Mouse (Mus musculus) erythroblast, embryonic 14.5 days (primary cell): ENCODE data around the gene Tex9.

ENCODE experiments used
- GATA1 ChIP-seq: IDR thresholded peaks from 2 replicates; pipeline ENCODE4 v1.6.1; 2012; ENCODE audit warnings: low read length, inconsistent platforms, mixed read lengths
- TAL1 ChIP-seq: IDR thresholded peaks from 3 replicates; pipeline ENCODE4 v1.6.1; 2012; ENCODE audit warnings: low read length, inconsistent platforms, mixed read lengths

DNA sequence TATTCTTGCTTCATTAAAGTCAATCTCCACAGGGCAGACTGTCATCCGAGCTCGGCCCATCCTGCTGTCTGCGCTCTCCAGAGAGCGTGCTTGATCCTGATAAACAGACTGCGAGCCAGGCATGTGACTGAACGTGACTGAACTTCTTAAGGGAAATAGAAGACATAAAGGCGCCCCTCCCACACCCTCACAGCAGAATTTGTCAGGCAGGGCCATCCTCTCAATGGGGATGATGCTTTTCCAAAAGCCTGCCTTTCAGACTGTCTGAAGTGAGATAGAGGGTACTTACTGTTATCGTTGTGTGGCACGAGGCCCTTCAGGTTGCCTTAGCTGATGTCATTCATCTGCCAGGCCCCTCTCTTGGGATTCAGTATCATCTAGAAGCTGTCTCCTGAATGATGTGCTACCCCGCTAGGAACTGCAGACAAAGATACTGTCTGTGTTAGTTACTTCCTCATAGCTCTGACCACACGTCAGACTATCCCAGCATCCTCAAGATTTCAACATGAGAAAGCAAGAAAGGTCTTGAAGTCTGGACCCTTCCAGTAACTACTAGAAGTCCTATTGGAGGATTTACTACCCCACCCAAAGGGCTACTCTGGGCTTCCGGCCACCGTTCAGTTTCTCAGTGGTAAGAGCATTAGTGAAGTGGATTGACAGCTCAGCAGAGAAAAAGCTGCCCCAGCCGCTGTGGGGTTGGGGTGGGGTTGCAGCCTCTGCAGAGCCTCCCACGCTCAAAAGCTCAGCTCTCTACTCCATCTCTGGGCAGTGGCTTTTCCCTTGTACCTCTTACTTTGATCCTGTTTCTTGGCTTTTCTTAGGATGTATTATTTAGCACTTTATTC, 82.4 kb downstream of the Tex9 start:
- peak; percentile 54; the same call in 1 of the 2 replicates for TF ChIP-seq GATA1
- TF ChIP-seq TAL1: peak; percentile 77
